Comparison of ENCODE assay signal across 12 mouse cellular contexts in genomic region chr17:71203998-71204808, GRCm38 (mm10). TPM values are rescaled to one million over a fixed set of nuclear protein-coding genes. Genes with fewer than 3 reads are reported as not detected.
A peak's percentile ranks its signal among the peaks of the same experiment; 100 is the strongest.
DNase-seq lines count a peak whose midpoint lies in the region; ATAC-seq and TF ChIP-seq lines count a peak whose summit lies in the region.
"Had no signal": no experiment of that assay in that cellular context is flagged by ENCODE, and none has a peak within 500 bp of the region (broad histone marks: within the 10 kb centered on the region; RNA-seq: fewer than 3 reads in every experiment).

No protein-coding gene starts in this region.

- no peaks in the 10 kb centered on the region for H3K9me3 ChIP-seq in heart, embryonic 11.5 days (replicated peaks; ENCODE audit: control insufficient read depth, low read length)
- H3K9me3 ChIP-seq in liver, embryonic 15.5 days (replicated peaks), result no peaks in the 10 kb centered on the region
- H3K9me3 ChIP-seq in midbrain, embryonic 14.5 days (ENCODE audit: control insufficient read depth, low read length), result no peaks in the 10 kb centered on the region
- H3K9me3 ChIP-seq: neural tube, embryonic 13.5 days had no signal

- WGBS in heart, embryonic 11.5 days (ENCODE audit: insufficient replicate concordance), result 80% methylated on average over 9 of the region's 9 CpGs
- 86% methylated on average over 9 of the region's 9 CpGs for WGBS in heart, adult 2 months
- 47% methylated on average over 9 of the region's 9 CpGs for WGBS in liver, embryonic 15.5 days (ENCODE audit: insufficient replicate concordance)
- WGBS in midbrain, embryonic 14.5 days, result 93% methylated on average over 9 of the region's 9 CpGs

- no peak overlapping the region for H3K9ac ChIP-seq in heart, embryonic 11.5 days (ENCODE audit: low read depth, low read length)
- H3K9ac ChIP-seq in heart, adult 2 months (ENCODE audit: low read depth, low read length), result no peak overlapping the region
- peak overlapping the region; percentile 43 for H3K9ac ChIP-seq in liver, embryonic 15.5 days
- no peak overlapping the region for H3K9ac ChIP-seq in midbrain, embryonic 14.5 days (replicated peaks; ENCODE audit: low read length)
- H3K9ac ChIP-seq: neural tube, embryonic 13.5 days had no signal

- TF ChIP-seq EP300 in heart, adult 2 months (IDR thresholded peaks at IDR 0.05; ENCODE audit: insufficient read depth, low read depth, low read length), result no peak

- no peak for TF ChIP-seq POLR2A in heart, adult 2 months (IDR thresholded peaks at IDR 0.05; ENCODE audit: insufficient read depth, low read depth, low read length)

- no peak; the same call in 1 of the 2 replicates for ATAC-seq in heart, embryonic 11.5 days (replicated peaks; ENCODE audit: insufficient number of reproducible peaks, low FRiP score, low TSS enrichment)
- ATAC-seq in erythroid progenitor cell, adult 5-6 weeks (replicated peaks; ENCODE audit: low FRiP score, poor library complexity, severe bottlenecking), result peak; percentile 97
- peak; percentile 97 for ATAC-seq in liver, embryonic 15.5 days (ENCODE audit: insufficient read depth)
- ATAC-seq in midbrain, embryonic 14.5 days (ENCODE audit: low FRiP score, low TSS enrichment), result no peak

- DNase-seq in heart, adult 2 months, result no peak
- peak; percentile 45 for DNase-seq in CD4-positive helper T cell, adult 2 months (ENCODE audit: low read depth, low spot score)
- no peak for DNase-seq in retina, postnatal 1 day
- DNase-seq in left cerebral cortex, postnatal 14 days (ENCODE audit: low spot score in 2 of 2), result no peak
- DNase-seq in midbrain, embryonic 14.5 days, result no peak
- DNase-seq: cerebellum, adult 9-11 months; kidney, postnatal 14 days had no signal

- intact Hi-C loops in heart, adult 2 months (cut with DNase I), result no loop called here
- intact Hi-C loops in left cerebral cortex, postnatal 14 days (cut with DNase I), result no loop called here

- TF ChIP-seq CTCF in heart, adult 2 months (IDR thresholded peaks at IDR 0.05), result no peak

- no peaks in the 10 kb centered on the region for H3K36me3 ChIP-seq in heart, embryonic 11.5 days (ENCODE audit: control insufficient read depth, insufficient read depth, low read length)
- H3K36me3 ChIP-seq in heart, adult 2 months (ENCODE audit: control insufficient read depth, insufficient read depth, low read length), result no peaks in the 10 kb centered on the region
- H3K36me3 ChIP-seq in liver, embryonic 15.5 days (replicated peaks), result peaks cover 9% of the 10 kb centered on the region; the same call in 1 of the 2 replicates
- H3K36me3 ChIP-seq in midbrain, embryonic 14.5 days (ENCODE audit: control insufficient read depth, insufficient read depth, low read length), result no peaks in the 10 kb centered on the region
- H3K36me3 ChIP-seq: neural tube, embryonic 13.5 days had no signal

- H3K4me3 ChIP-seq in heart, embryonic 11.5 days (ENCODE audit: low read depth, low read length), result no peak overlapping the region
- H3K4me3 ChIP-seq in heart, adult 2 months, result no peak overlapping the region
- peak overlapping the region; percentile 56 for H3K4me3 ChIP-seq in liver, embryonic 15.5 days (replicated peaks)
- no peak overlapping the region for H3K4me3 ChIP-seq in midbrain, embryonic 14.5 days (replicated peaks; ENCODE audit: low read depth, low read length)
- H3K4me3 ChIP-seq: neural tube, embryonic 13.5 days had no signal

- H3K27me3 ChIP-seq in heart, embryonic 11.5 days (ENCODE audit: control insufficient read depth, insufficient read depth, low read length), result no peaks in the 10 kb centered on the region
- no peaks in the 10 kb centered on the region for H3K27me3 ChIP-seq in heart, adult 2 months (ENCODE audit: control insufficient read depth, insufficient read depth, low read length)
- no peaks in the 10 kb centered on the region for H3K27me3 ChIP-seq in liver, embryonic 15.5 days
- H3K27me3 ChIP-seq in midbrain, embryonic 14.5 days (ENCODE audit: control insufficient read depth, insufficient read depth, low read length), result no peaks in the 10 kb centered on the region
- H3K27me3 ChIP-seq: neural tube, embryonic 13.5 days had no signal

- peak overlapping the region; percentile 12; the same call in 1 of the 2 replicates for H3K4me2 ChIP-seq in heart, embryonic 11.5 days
- H3K4me2 ChIP-seq in liver, embryonic 15.5 days, result peak overlapping the region; percentile 58
- no peak overlapping the region for H3K4me2 ChIP-seq in midbrain, embryonic 14.5 days (ENCODE audit: low read length)
- H3K4me2 ChIP-seq: neural tube, embryonic 13.5 days had no signal

- no peak overlapping the region for H3K27ac ChIP-seq in heart, embryonic 11.5 days (ENCODE audit: low read depth, low read length)
- no peak overlapping the region for H3K27ac ChIP-seq in heart, adult 2 months
- peak overlapping the region; percentile 87 for H3K27ac ChIP-seq in liver, embryonic 15.5 days (replicated peaks)
- no peak overlapping the region for H3K27ac ChIP-seq in midbrain, embryonic 14.5 days (replicated peaks; ENCODE audit: low read depth, low read length)
- H3K27ac ChIP-seq: macrophage; neural tube, embryonic 13.5 days had no signal

- peaks cover 2% of the 10 kb centered on the region; the same call in 1 of the 2 replicates for H3K79me2 ChIP-seq in heart, adult 2 months (replicated peaks; ENCODE audit: control insufficient read depth, insufficient read depth, low read length)

- peaks cover 19% of the 10 kb centered on the region for H3K4me1 ChIP-seq in heart, embryonic 11.5 days (ENCODE audit: control insufficient read depth, insufficient read depth, low read length)
- H3K4me1 ChIP-seq in heart, adult 2 months (ENCODE audit: control insufficient read depth, insufficient read depth, low read length), result no peaks in the 10 kb centered on the region
- peaks cover 82% of the 10 kb centered on the region for H3K4me1 ChIP-seq in liver, embryonic 15.5 days (replicated peaks)
- 0 out of 2 replicates have a peak, but pooled peaks cover 5% of the 10 kb centered on the region for H3K4me1 ChIP-seq in midbrain, embryonic 14.5 days (ENCODE audit: control insufficient read depth, insufficient read depth, low read length)

RNA-seq across cellular contexts. Expression of gene Lpin2, which starts 21.8 kb away (rescaled TPM):
- 21.9 and 22.5 TPM in 2 replicates for polyA plus RNA-seq in heart, embryonic 11.5 days (2014; fragmentation: Nextera tagmentation; extraction: Ambion mirVana)
- 10 to 100 TPM in 1 of 2 experiments, 1 to 10 TPM in 1; 6.0 to 13.1 TPM for total RNA-seq in heart, adult 2 months (2021)
- 3.4 and 4.7 TPM in 2 replicates for polyA plus RNA-seq in heart, adult 2 months (2012; rRNA removed)
- total RNA-seq in erythroid progenitor cell, adult 5-6 weeks (2015; ENCODE audit: low replicate concordance), result 68.8 and 90.1 TPM in 2 replicates
- total RNA-seq in erythroid progenitor cell, adult 5-6 weeks (2017; ENCODE audit: low replicate concordance), result 101 and 122 TPM in 2 replicates
- 42.3 and 46.7 TPM in 2 replicates for polyA plus RNA-seq in liver, embryonic 15.5 days (2015; fragmentation: Nextera tagmentation; extraction: Ambion mirVana)
- total RNA-seq in left cerebral cortex, postnatal 14 days (2021), result 10 to 100 TPM; 79.9 to 84.3 TPM
- polyA plus RNA-seq in midbrain, embryonic 14.5 days (2014; fragmentation: Nextera tagmentation; extraction: Ambion mirVana), result 38.5 and 42.9 TPM in 2 replicates

Comparison
In these comparisons a context has a peak if more than half of its experiments do, and no peak if none do; other contexts are left out.
1. ATAC-seq: peak in erythroid progenitor cell, adult 5-6 weeks (single experiment) and liver, embryonic 15.5 days (single experiment); none in heart, embryonic 11.5 days (single experiment) and midbrain, embryonic 14.5 days (single experiment).